Mouse (Mus musculus): ENCODE measurements at regions not wholly inside any gene's neighbourhood (a gene's known extent, or its start where the extent isn't known, plus 50 kb on each side); places are given as distances from the start of the nearest gene placed in this dataset.
A peak's percentile ranks its signal among the peaks of the same experiment; 100 is the strongest.
"Not testable (repeated sequence)": the region's sequence is repeated elsewhere in the genome, so short reads cannot be mapped to it uniquely, and the experiment has no call there.

DNA sequence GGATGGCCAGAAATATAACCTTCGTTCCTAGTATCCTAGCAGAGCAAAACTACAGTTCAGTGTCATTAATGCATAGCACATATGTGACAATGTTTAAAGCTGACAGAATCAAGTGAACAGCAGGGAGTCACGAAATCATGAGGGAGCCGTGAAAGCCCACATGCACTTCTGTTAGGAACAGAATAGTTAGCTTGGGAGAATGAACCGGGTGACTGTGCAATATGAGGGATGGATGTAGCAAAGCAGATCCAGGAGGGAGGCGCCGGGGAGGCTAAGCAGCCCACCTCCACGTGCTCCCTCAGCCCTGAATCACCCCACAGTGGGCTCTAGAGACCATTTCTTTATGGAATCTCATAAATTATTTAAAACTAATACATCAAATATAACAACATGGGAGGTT is 116.3 kb upstream of the Daam1 start:
- Histone ChIP-seq H3K79me2 (replicated peaks; ENCODE audit: control insufficient read depth, insufficient read depth, low read length) (no peaks in the 10 kb centered on the region), H3K27me3 (ENCODE audit: control insufficient read depth, insufficient read depth, low read length) (no peaks in the 10 kb centered on the region), H3K4me3 (no peak overlapping the region), H3K27ac (no peak overlapping the region), H3K36me3 (ENCODE audit: control insufficient read depth, insufficient read depth, low read length) (no peaks in the 10 kb centered on the region), H3K4me1 (ENCODE audit: control insufficient read depth, insufficient read depth, low read length) (no peaks in the 10 kb centered on the region; the same call in 1 of the 2 replicates), H3K9ac (ENCODE audit: low read depth, low read length) (no peak overlapping the region)
- intact Hi-C loops (cut with DNase I), result no loop called here
- WGBS, result 91% methylated on average over 7 of the region's 7 CpGs
- TF ChIP-seq EP300 (IDR thresholded peaks at IDR 0.05; ENCODE audit: insufficient read depth, low read depth, low read length) (no peak), POLR2A (IDR thresholded peaks at IDR 0.05; ENCODE audit: insufficient read depth, low read depth, low read length) (no peak), CTCF (IDR thresholded peaks at IDR 0.05) (no peak)
- no peak for DNase-seq

- 60% methylated on average over 12 of the region's 12 CpGs for WGBS
- H3K79me2 ChIP-seq (replicated peaks; ENCODE audit: control insufficient read depth, insufficient read depth, low read length); H3K27me3 ChIP-seq (ENCODE audit: control insufficient read depth, insufficient read depth, low read length); H3K36me3 ChIP-seq (ENCODE audit: control insufficient read depth, insufficient read depth, low read length); H3K27ac ChIP-seq; H3K4me1 ChIP-seq (ENCODE audit: control insufficient read depth, insufficient read depth, low read length); H3K9ac ChIP-seq (ENCODE audit: low read depth, low read length); intact Hi-C loops (cut with DNase I); H3K4me3 ChIP-seq: not testable (repeated sequence)
- DNase-seq, result peak in 1 of 2 experiments; percentile 7
Measured at GRCm38 (mm10) chr12:71718412-71718811, 112.5 kb upstream of the Daam1 start.

- Histone ChIP-seq H3K27ac (no peak overlapping the region), H3K36me3 (ENCODE audit: control insufficient read depth, insufficient read depth, low read length) (no peaks in the 10 kb centered on the region), H3K79me2 (replicated peaks; ENCODE audit: control insufficient read depth, insufficient read depth, low read length) (no peaks in the 10 kb centered on the region), H3K27me3 (ENCODE audit: control insufficient read depth, insufficient read depth, low read length) (no peaks in the 10 kb centered on the region), H3K9ac (ENCODE audit: low read depth, low read length) (no peak overlapping the region), H3K4me3 (no peak overlapping the region), H3K4me1 (ENCODE audit: control insufficient read depth, insufficient read depth, low read length) (no peaks in the 10 kb centered on the region; the same call in 1 of the 2 replicates)
- no peak for DNase-seq
- no peak for TF ChIP-seq POLR2A (IDR thresholded peaks at IDR 0.05; ENCODE audit: insufficient read depth, low read depth, low read length)
- TF ChIP-seq EP300 (IDR thresholded peaks at IDR 0.05; ENCODE audit: insufficient read depth, low read depth, low read length), result no peak
- no peak for TF ChIP-seq CTCF (IDR thresholded peaks at IDR 0.05)
- intact Hi-C loops (cut with DNase I), result no loop called here
- 78% methylated on average over 7 of the region's 7 CpGs for WGBS
Measured at GRCm38 (mm10) chr12:71718911-71719310, 112.0 kb upstream of the Daam1 start.

- 63% methylated on average over 5 of the region's 5 CpGs for WGBS
- no peaks in the 10 kb centered on the region for H3K79me2 ChIP-seq (replicated peaks; ENCODE audit: control insufficient read depth, insufficient read depth, low read length)
- no peaks in the 10 kb centered on the region for H3K27me3 ChIP-seq (ENCODE audit: control insufficient read depth, insufficient read depth, low read length)
- H3K4me3 ChIP-seq, result no peak overlapping the region
- intact Hi-C loops (cut with DNase I), result no loop called here
- DNase-seq, result no peak
- H3K9ac ChIP-seq (ENCODE audit: low read depth, low read length), result no peak overlapping the region
- no peak overlapping the region for H3K27ac ChIP-seq
- H3K4me1 ChIP-seq (ENCODE audit: control insufficient read depth, insufficient read depth, low read length), result no peaks in the 10 kb centered on the region
- TF ChIP-seq POLR2A (IDR thresholded peaks at IDR 0.05; ENCODE audit: insufficient read depth, low read depth, low read length) (no peak), EP300 (IDR thresholded peaks at IDR 0.05; ENCODE audit: insufficient read depth, low read depth, low read length) (no peak), CTCF (IDR thresholded peaks at IDR 0.05) (no peak)
- no peaks in the 10 kb centered on the region for H3K36me3 ChIP-seq (ENCODE audit: control insufficient read depth, insufficient read depth, low read length)
Measured at GRCm38 (mm10) chr12:71725140-71725539, 105.7 kb upstream of the Daam1 start.

- WGBS, result 65% methylated on average over 4 of the region's 4 CpGs
- no peaks in the 10 kb centered on the region for H3K79me2 ChIP-seq (replicated peaks; ENCODE audit: control insufficient read depth, insufficient read depth, low read length)
- H3K4me3 ChIP-seq, result no peak overlapping the region
- H3K9ac ChIP-seq (ENCODE audit: low read depth, low read length), result no peak overlapping the region
- H3K27ac ChIP-seq, result no peak overlapping the region
- H3K27me3 ChIP-seq (ENCODE audit: control insufficient read depth, insufficient read depth, low read length), result no peaks in the 10 kb centered on the region
- no peaks in the 10 kb centered on the region for H3K4me1 ChIP-seq (ENCODE audit: control insufficient read depth, insufficient read depth, low read length)
- intact Hi-C loops (cut with DNase I), result no loop called here
- no peaks in the 10 kb centered on the region for H3K36me3 ChIP-seq (ENCODE audit: control insufficient read depth, insufficient read depth, low read length)
- peak; percentile 43 for DNase-seq
- TF ChIP-seq CTCF (IDR thresholded peaks at IDR 0.05) (no peak), EP300 (IDR thresholded peaks at IDR 0.05; ENCODE audit: insufficient read depth, low read depth, low read length) (no peak), POLR2A (IDR thresholded peaks at IDR 0.05; ENCODE audit: insufficient read depth, low read depth, low read length) (no peak)
Measured at GRCm38 (mm10) chr12:71725713-71726336, 105.1 kb upstream of the Daam1 start.

- Histone ChIP-seq H3K79me2 (replicated peaks; ENCODE audit: control insufficient read depth, insufficient read depth, low read length) (no peaks in the 10 kb centered on the region), H3K27ac (no peak overlapping the region), H3K9ac (ENCODE audit: low read depth, low read length) (no peak overlapping the region), H3K4me3 (no peak overlapping the region), H3K27me3 (ENCODE audit: control insufficient read depth, insufficient read depth, low read length) (no peaks in the 10 kb centered on the region), H3K4me1 (ENCODE audit: control insufficient read depth, insufficient read depth, low read length) (peaks cover 5% of the 10 kb centered on the region), H3K36me3 (ENCODE audit: control insufficient read depth, insufficient read depth, low read length) (no peaks in the 10 kb centered on the region)
- intact Hi-C loops (cut with DNase I), result no loop called here
- WGBS, result 64% methylated on average over 2 of the region's 2 CpGs
- no peak for DNase-seq
- TF ChIP-seq EP300 (IDR thresholded peaks at IDR 0.05; ENCODE audit: insufficient read depth, low read depth, low read length) (no peak), POLR2A (IDR thresholded peaks at IDR 0.05; ENCODE audit: insufficient read depth, low read depth, low read length) (no peak), CTCF (IDR thresholded peaks at IDR 0.05) (no peak)
Measured at GRCm38 (mm10) chr12:71743345-71743744, 87.5 kb upstream of the Daam1 start.
